Mouse (Mus musculus) lung, adult 18-20 months (tissue): ENCODE measurements around the gene Ifnk.

ENCODE experiments used
- DNase-seq, 2 experiments: peaks; one replicate each; pipeline ENCODE4 v3.0.0; 2022; ENCODE audit warnings: mixed read lengths in 2 of 2

The Ifnk gene

GRCm38 (mm10) chr4:35143472-35144102 lies 8.3 kb upstream of the Ifnk start:
- DNase-seq = no peak

GRCm38 (mm10) chr4:35145726-35146125 lies 6.1 kb upstream of the Ifnk start:
- DNase-seq = no peak

- no peak for DNase-seq
These were observed 5.3 kb upstream of the Ifnk start for GRCm38 (mm10) chr4:35146597-35146996.

GRCm38 (mm10) chr4:35148326-35148725 lies 3.5 kb upstream of the Ifnk start:
- no peak for DNase-seq

GRCm38 (mm10) chr4:35150706-35151105 lies 1.1 kb upstream of the Ifnk start:
- no peak for DNase-seq

- DNase-seq = no peak
These were observed 2.2 kb downstream of the Ifnk start for GRCm38 (mm10) chr4:35154051-35154450.

GRCm38 (mm10) chr4:35155132-35155922 lies 3.5 kb downstream of the Ifnk start:
- DNase-seq = peak; percentile 79 to 83

- peak; percentile 85 to 86 for DNase-seq
These were observed 4.3 kb downstream of the Ifnk start for GRCm38 (mm10) chr4:35156149-35156611.

GRCm38 (mm10) chr4:35156751-35157611 lies 5.1 kb downstream of the Ifnk start, which contains the start of gene Mob3b:
Gene Mob3b (minus strand): TSS chr4:35157484.
- DNase-seq = peak; percentile 89 to 90

GRCm38 (mm10) chr4:35157815-35158214 lies 6.0 kb downstream of the Ifnk start:
- peak in 1 of 2 experiments; percentile 24 for DNase-seq

GRCm38 (mm10) chr4:35165275-35165674 lies 13.4 kb downstream of the Ifnk start:
- peak; percentile 17 to 77 for DNase-seq

- DNase-seq = peak; percentile 17 to 38
These were observed 14.1 kb downstream of the Ifnk start for GRCm38 (mm10) chr4:35165947-35166346.

GRCm38 (mm10) chr4:35167855-35168254 lies 16.0 kb downstream of the Ifnk start:
- no peak for DNase-seq

GRCm38 (mm10) chr4:35169571-35170125 lies 17.8 kb downstream of the Ifnk start:
- DNase-seq = no peak

- no peak for DNase-seq
These were observed 20.6 kb downstream of the Ifnk start for GRCm38 (mm10) chr4:35172471-35172870.

- DNase-seq = no peak
These were observed 21.7 kb downstream of the Ifnk start for GRCm38 (mm10) chr4:35173551-35173950.

GRCm38 (mm10) chr4:35175566-35175965 lies 23.7 kb downstream of the Ifnk start:
- DNase-seq = no peak

- DNase-seq = no peak
These were observed 26.2 kb downstream of the Ifnk start for GRCm38 (mm10) chr4:35177926-35178645.

- DNase-seq = no peak
These were observed 35.9 kb downstream of the Ifnk start for GRCm38 (mm10) chr4:35187617-35188326.

- no peak for DNase-seq
These were observed 37.9 kb downstream of the Ifnk start for GRCm38 (mm10) chr4:35189794-35190193.

- no peak for DNase-seq
These were observed 40.9 kb downstream of the Ifnk start for GRCm38 (mm10) chr4:35192725-35193124.
